Mouse (Mus musculus) lung, postnatal 0 days (tissue): ENCODE measurements around the gene Celf2.

Experiments used
- CTCF ChIP-seq: IDR thresholded peaks from 2 replicates; pipeline ENCODE4 v1.5.1; 2016; ENCODE audit warnings: antibody characterized with exemption, mild to moderate bottlenecking
- EP300 ChIP-seq: IDR thresholded peaks from 2 replicates; pipeline ENCODE4 v1.6.1; 2016; ENCODE audit warnings: antibody characterized with exemption, mild to moderate bottlenecking, control low read depth

- TF ChIP-seq CTCF (no peak), EP300 (no peak)
Observed at GRCm38 (mm10) chr2:7073730-7074129, 435.6 kb downstream of the Celf2 start.
